Mouse (Mus musculus): ENCODE measurements around the gene Fam171a2.
A peak's percentile ranks its signal among the peaks of the same experiment; 100 is the strongest.

The Fam171a2 gene

GRCm38 (mm10) chr11:102447497-102447896, at the start of gene Fam171a2:
Gene Fam171a2, minus strand, starts transcription at chr11:102447682.
- peak; percentile 93 for DNase-seq

GRCm38 (mm10) chr11:102496732-102497131, 49.2 kb upstream of the Fam171a2 start:
- DNase-seq, result no peak

GRCm38 (mm10) chr11:102496206-102496605, 48.7 kb upstream of the Fam171a2 start:
- no peak for DNase-seq

GRCm38 (mm10) chr11:102495742-102496141, 48.3 kb upstream of the Fam171a2 start:
- DNase-seq, result no peak

- DNase-seq, result no peak
These were observed 47.6 kb upstream of the Fam171a2 start for GRCm38 (mm10) chr11:102495114-102495513.

- DNase-seq, result no peak
These were observed 46.7 kb upstream of the Fam171a2 start for GRCm38 (mm10) chr11:102494063-102494650.

- no peak for DNase-seq
These were observed 45.8 kb upstream of the Fam171a2 start for GRCm38 (mm10) chr11:102493241-102493640.

- no peak for DNase-seq
These were observed 40.4 kb upstream of the Fam171a2 start for GRCm38 (mm10) chr11:102487901-102488300.

- DNase-seq, result peak; percentile 36
These were observed 39.4 kb upstream of the Fam171a2 start for GRCm38 (mm10) chr11:102486733-102487386.

- DNase-seq, result no peak
These were observed 34.3 kb upstream of the Fam171a2 start for GRCm38 (mm10) chr11:102481779-102482178.

- DNase-seq, result no peak
These were observed 33.4 kb upstream of the Fam171a2 start for GRCm38 (mm10) chr11:102480897-102481296.

- no peak for DNase-seq
These were observed 32.6 kb upstream of the Fam171a2 start for GRCm38 (mm10) chr11:102480111-102480510.

- no peak for DNase-seq
These were observed 32.1 kb upstream of the Fam171a2 start for GRCm38 (mm10) chr11:102479581-102479980.

GRCm38 (mm10) chr11:102478671-102479070, 31.2 kb upstream of the Fam171a2 start:
- no peak for DNase-seq

GRCm38 (mm10) chr11:102475027-102475426, 27.5 kb upstream of the Fam171a2 start:
- no peak for DNase-seq

GRCm38 (mm10) chr11:102469648-102470357, 22.3 kb upstream of the Fam171a2 start, which contains the start of gene Itga2b:
Gene Itga2b, minus strand, starts transcription at chr11:102470122.
- DNase-seq, result no peak

GRCm38 (mm10) chr11:102467041-102467631, 19.7 kb upstream of the Fam171a2 start:
- peak; percentile 87 for DNase-seq

- peak; percentile 53 for DNase-seq
These were observed 18.4 kb upstream of the Fam171a2 start for GRCm38 (mm10) chr11:102465713-102466436.

GRCm38 (mm10) chr11:102464901-102465300, 17.4 kb upstream of the Fam171a2 start:
- DNase-seq, result no peak

- DNase-seq, result no peak
These were observed 14.3 kb upstream of the Fam171a2 start for GRCm38 (mm10) chr11:102461764-102462163.

- no peak for DNase-seq
These were observed 13.1 kb upstream of the Fam171a2 start for GRCm38 (mm10) chr11:102460541-102460940.

- peak; percentile 65 for DNase-seq
These were observed 8.4 kb upstream of the Fam171a2 start for GRCm38 (mm10) chr11:102455740-102456396.
